Mouse (Mus musculus): ENCODE data around the gene Cit. TPM values are rescaled to one million over a fixed set of nuclear protein-coding genes. Genes with fewer than 3 reads are reported as not detected.

Gene Cit
- polyA plus RNA-seq, 1 experiment = 14.1 TPM

DNA sequence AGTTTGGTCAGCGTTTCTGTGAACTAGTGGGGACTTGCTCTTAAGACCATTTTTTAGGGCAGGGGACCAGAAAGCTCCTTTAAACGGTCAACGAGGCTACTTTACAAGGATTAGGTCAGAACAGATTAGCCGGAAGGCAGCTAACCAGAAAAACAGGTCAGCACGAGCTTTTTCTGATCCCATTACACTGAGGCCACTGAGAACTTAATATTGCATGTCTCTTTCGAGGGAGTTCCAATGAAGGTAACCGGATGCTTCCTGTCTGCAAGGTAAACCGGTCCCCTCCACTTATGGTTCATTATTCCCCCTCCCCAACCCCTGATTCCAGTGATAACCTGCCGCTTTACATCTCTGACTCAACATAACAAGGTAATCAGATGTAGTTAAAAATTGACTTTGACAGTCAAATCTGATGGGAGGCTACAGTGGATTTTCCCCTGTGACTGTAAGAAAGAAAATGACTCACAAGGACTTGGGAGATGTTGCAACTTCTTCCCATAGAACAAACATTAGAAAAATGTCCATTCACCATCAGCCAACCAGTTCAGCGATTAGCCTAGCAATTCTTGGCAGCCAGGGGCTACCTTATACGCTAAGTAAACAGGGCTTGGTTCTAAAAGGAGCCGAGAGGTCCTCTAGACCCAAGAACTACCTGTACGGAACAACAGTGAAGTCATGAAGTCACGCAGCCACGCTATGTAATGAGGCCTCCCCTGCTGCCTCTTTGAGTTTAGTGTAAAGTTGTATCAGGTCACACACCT is 164.2 kb downstream of the Cit start:
- peaks cover 9% of the 10 kb centered on the region for H3K36me3 ChIP-seq (ENCODE audit: control insufficient read depth, insufficient read depth, low read length)
- no peak overlapping the region for H3K4me3 ChIP-seq (ENCODE audit: control insufficient read depth, insufficient read depth, low read length)
- no peak for TF ChIP-seq CTCF (IDR thresholded peaks at IDR 0.05; ENCODE audit: borderline replicate concordance, control insufficient read depth, extremely low read depth, insufficient read depth, low read length, poor library complexity)
- TF ChIP-seq POLR2A (IDR thresholded peaks at IDR 0.05; ENCODE audit: control insufficient read depth, extremely low read depth, insufficient read depth, low read length, poor library complexity) = no peak
- 94% methylated on average over 15 of the region's 15 CpGs for WGBS
- no peaks in the 10 kb centered on the region; the same call in 1 of the 2 replicates for H3K27me3 ChIP-seq (ENCODE audit: control insufficient read depth, insufficient read depth, low read length)
- no peak overlapping the region for H3K27ac ChIP-seq (ENCODE audit: control insufficient read depth, insufficient read depth, low read length)
- no peaks in the 10 kb centered on the region for H3K4me1 ChIP-seq (replicated peaks; ENCODE audit: control insufficient read depth, insufficient read depth, low read length)
- DNase-seq = no peak

GRCm38 (mm10) chr5:116009884-116010627 is 165.0 kb downstream of the Cit start:
- TF ChIP-seq POLR2A (IDR thresholded peaks at IDR 0.05; ENCODE audit: control insufficient read depth, extremely low read depth, insufficient read depth, low read length, poor library complexity) = no peak
- WGBS = 81% methylated on average over 2 of the region's 2 CpGs
- no peak overlapping the region for H3K27ac ChIP-seq (ENCODE audit: control insufficient read depth, insufficient read depth, low read length)

GRCm38 (mm10) chr5:116011700-116012099 is 166.6 kb downstream of the Cit start:
- Histone ChIP-seq H3K27me3 (ENCODE audit: control insufficient read depth, insufficient read depth, low read length) (no peaks in the 10 kb centered on the region; the same call in 1 of the 2 replicates), H3K36me3 (ENCODE audit: control insufficient read depth, insufficient read depth, low read length) (peaks cover 31% of the 10 kb centered on the region), H3K4me3 (ENCODE audit: control insufficient read depth, insufficient read depth, low read length) (no peak overlapping the region), H3K27ac (ENCODE audit: control insufficient read depth, insufficient read depth, low read length) (no peak overlapping the region), H3K4me1 (replicated peaks; ENCODE audit: control insufficient read depth, insufficient read depth, low read length) (no peaks in the 10 kb centered on the region)
- no peak for DNase-seq
- 69% methylated on average over 7 of the region's 7 CpGs for WGBS
- TF ChIP-seq POLR2A (IDR thresholded peaks at IDR 0.05; ENCODE audit: control insufficient read depth, extremely low read depth, insufficient read depth, low read length, poor library complexity) = no peak
- TF ChIP-seq CTCF (IDR thresholded peaks at IDR 0.05; ENCODE audit: borderline replicate concordance, control insufficient read depth, extremely low read depth, insufficient read depth, low read length, poor library complexity) = no peak

More at GRCm38 (mm10) chr5:116009884-116010627, 165.0 kb downstream of the Cit start:
- Histone ChIP-seq H3K27me3 (ENCODE audit: control insufficient read depth, insufficient read depth, low read length) (no peaks in the 10 kb centered on the region; the same call in 1 of the 2 replicates), H3K4me3 (ENCODE audit: control insufficient read depth, insufficient read depth, low read length) (no peak overlapping the region), H3K36me3 (ENCODE audit: control insufficient read depth, insufficient read depth, low read length) (peaks cover 17% of the 10 kb centered on the region), H3K4me1 (replicated peaks; ENCODE audit: control insufficient read depth, insufficient read depth, low read length) (no peaks in the 10 kb centered on the region)
- no peak for DNase-seq

GRCm38 (mm10) chr5:116012503-116012902 is 167.4 kb downstream of the Cit start:
- peaks cover 39% of the 10 kb centered on the region for H3K36me3 ChIP-seq (ENCODE audit: control insufficient read depth, insufficient read depth, low read length)
- H3K4me3 ChIP-seq (ENCODE audit: control insufficient read depth, insufficient read depth, low read length) = no peak overlapping the region
- TF ChIP-seq POLR2A (IDR thresholded peaks at IDR 0.05; ENCODE audit: control insufficient read depth, extremely low read depth, insufficient read depth, low read length, poor library complexity) (no peak), CTCF (IDR thresholded peaks at IDR 0.05; ENCODE audit: borderline replicate concordance, control insufficient read depth, extremely low read depth, insufficient read depth, low read length, poor library complexity) (no peak)
- H3K4me1 ChIP-seq (replicated peaks; ENCODE audit: control insufficient read depth, insufficient read depth, low read length) = no peaks in the 10 kb centered on the region
- WGBS = 82% methylated on average over 7 of the region's 7 CpGs
- DNase-seq = no peak
- no peak overlapping the region for H3K27ac ChIP-seq (ENCODE audit: control insufficient read depth, insufficient read depth, low read length)
- no peaks in the 10 kb centered on the region; the same call in 1 of the 2 replicates for H3K27me3 ChIP-seq (ENCODE audit: control insufficient read depth, insufficient read depth, low read length)

GRCm38 (mm10) chr5:116013821-116014220 is 168.7 kb downstream of the Cit start:
- no peak for DNase-seq
- Histone ChIP-seq H3K4me3 (ENCODE audit: control insufficient read depth, insufficient read depth, low read length) (no peak overlapping the region), H3K36me3 (ENCODE audit: control insufficient read depth, insufficient read depth, low read length) (peaks cover 51% of the 10 kb centered on the region), H3K4me1 (replicated peaks; ENCODE audit: control insufficient read depth, insufficient read depth, low read length) (no peaks in the 10 kb centered on the region), H3K27me3 (ENCODE audit: control insufficient read depth, insufficient read depth, low read length) (no peaks in the 10 kb centered on the region; the same call in 1 of the 2 replicates), H3K27ac (ENCODE audit: control insufficient read depth, insufficient read depth, low read length) (no peak overlapping the region)
- TF ChIP-seq CTCF (IDR thresholded peaks at IDR 0.05; ENCODE audit: borderline replicate concordance, control insufficient read depth, extremely low read depth, insufficient read depth, low read length, poor library complexity) (no peak), POLR2A (IDR thresholded peaks at IDR 0.05; ENCODE audit: control insufficient read depth, extremely low read depth, insufficient read depth, low read length, poor library complexity) (no peak)
- WGBS = 89% methylated on average over 8 of the region's 8 CpGs

GRCm38 (mm10) chr5:116014237-116014636 is 169.2 kb downstream of the Cit start:
- 98% methylated on average over 11 of the region's 11 CpGs for WGBS
- H3K36me3 ChIP-seq (ENCODE audit: control insufficient read depth, insufficient read depth, low read length) = peaks cover 56% of the 10 kb centered on the region

More at GRCm38 (mm10) chr5:116014237-116014636, 169.2 kb downstream of the Cit start:
- H3K27ac ChIP-seq (ENCODE audit: control insufficient read depth, insufficient read depth, low read length) = no peak overlapping the region
- no peak for DNase-seq
- no peak overlapping the region for H3K4me3 ChIP-seq (ENCODE audit: control insufficient read depth, insufficient read depth, low read length)
- no peaks in the 10 kb centered on the region for H3K4me1 ChIP-seq (replicated peaks; ENCODE audit: control insufficient read depth, insufficient read depth, low read length)
- no peaks in the 10 kb centered on the region; the same call in 1 of the 2 replicates for H3K27me3 ChIP-seq (ENCODE audit: control insufficient read depth, insufficient read depth, low read length)
- TF ChIP-seq POLR2A (IDR thresholded peaks at IDR 0.05; ENCODE audit: control insufficient read depth, extremely low read depth, insufficient read depth, low read length, poor library complexity) (no peak), CTCF (IDR thresholded peaks at IDR 0.05; ENCODE audit: borderline replicate concordance, control insufficient read depth, extremely low read depth, insufficient read depth, low read length, poor library complexity) (no peak)
